Comparison of ENCODE assay signal across 8 mouse cellular contexts in genomic region chr4:145194559-145195162, GRCm38 (mm10). TPM values are rescaled to one million over a fixed set of nuclear protein-coding genes. Genes with fewer than 3 reads are reported as not detected.
DNase-seq lines count a peak whose midpoint lies in the region; ATAC-seq and TF ChIP-seq lines count a peak whose summit lies in the region.

Gene Vps13d (minus strand): TSS chr4:145195005.

- H3K4me2 ChIP-seq in heart, embryonic 12.5 days = peak within 1 kb of the TSS; percentile 78
- peak within 1 kb of the TSS; percentile 93 for H3K4me2 ChIP-seq in kidney, embryonic 16.5 days (replicated peaks; ENCODE audit: low read depth, low read length)

- peak; percentile 94 for ATAC-seq in heart, embryonic 12.5 days (ENCODE audit: insufficient number of reproducible peaks, low FRiP score)
- peak; percentile 96 for ATAC-seq in kidney, embryonic 16.5 days (ENCODE audit: low FRiP score, low TSS enrichment)
- peak; percentile 95 for ATAC-seq in monocyte, adult 5-6 weeks (replicated peaks; ENCODE audit: insufficient number of reproducible peaks, low FRiP score, low TSS enrichment, poor library complexity, severe bottlenecking)

- H3K79me2 ChIP-seq in liver, adult 2 months (ENCODE audit: control insufficient read depth, insufficient read depth, low read length) = peaks cover 16% of the 10 kb centered on the region; the same call in 1 of the 2 replicates

- peak; percentile 98 for DNase-seq in CD4-positive, CD25-positive, alpha-beta regulatory T cell, adult 2 months (ENCODE audit: low read depth, low spot score)
- peak; percentile 79 for DNase-seq in brain, embryonic 18.5 days (ENCODE audit: low read depth, low spot score)
- peak; percentile 78 for DNase-seq in liver, adult 2 months (ENCODE audit: extremely low read depth, low read depth, low spot score)
- DNase-seq in spleen, postnatal 36 days (ENCODE audit: low spot score in 2 of 2) = peak; percentile 88 to 90

- H3K27ac ChIP-seq in heart, embryonic 12.5 days (ENCODE audit: poor library complexity, severe bottlenecking) = peak within 1 kb of the TSS; percentile 82
- peak within 1 kb of the TSS; percentile 74 for H3K27ac ChIP-seq in kidney, embryonic 16.5 days (ENCODE audit: low read length)
- peak within 1 kb of the TSS; percentile 94 for H3K27ac ChIP-seq in liver, adult 2 months (replicated peaks; ENCODE audit: insufficient read depth, low read depth, low read length)

- H3K4me1 ChIP-seq in erythroblast, embryonic 14.5 days (ENCODE audit: control insufficient read depth) = peaks cover 68% of the 10 kb centered on the region
- peaks cover 18% of the 10 kb centered on the region for H3K4me1 ChIP-seq in heart, embryonic 12.5 days (replicated peaks)
- H3K4me1 ChIP-seq in kidney, embryonic 16.5 days (ENCODE audit: insufficient read depth, low read length) = peaks cover 15% of the 10 kb centered on the region
- peaks cover 6% of the 10 kb centered on the region for H3K4me1 ChIP-seq in liver, adult 2 months (ENCODE audit: control insufficient read depth, insufficient read depth, low read length)

- H3K9me3 ChIP-seq in erythroblast, embryonic 14.5 days (ENCODE audit: control insufficient read depth, low read length) = no peaks in the 10 kb centered on the region
- H3K9me3 ChIP-seq in heart, embryonic 12.5 days (replicated peaks) = no peaks in the 10 kb centered on the region
- H3K9me3 ChIP-seq in kidney, embryonic 16.5 days (ENCODE audit: low read length) = no peaks in the 10 kb centered on the region

- no peaks in the 10 kb centered on the region for H3K27me3 ChIP-seq in erythroblast, embryonic 14.5 days (ENCODE audit: control insufficient read depth)
- no peaks in the 10 kb centered on the region for H3K27me3 ChIP-seq in heart, embryonic 12.5 days (replicated peaks)
- H3K27me3 ChIP-seq in kidney, embryonic 16.5 days (ENCODE audit: insufficient read depth, low read length) = no peaks in the 10 kb centered on the region
- H3K27me3 ChIP-seq in liver, adult 2 months (ENCODE audit: control insufficient read depth, insufficient read depth, low read length) = no peaks in the 10 kb centered on the region

- WGBS in heart, embryonic 12.5 days = under 1% methylated on average over 53 of the region's 53 CpGs
- WGBS in kidney, embryonic 16.5 days = under 1% methylated on average over 53 of the region's 53 CpGs
- WGBS in liver, adult 2 months = under 1% methylated on average over 52 of the region's 53 CpGs

- peak within 1 kb of the TSS; percentile 95 for H3K9ac ChIP-seq in heart, embryonic 12.5 days
- peak within 1 kb of the TSS; percentile 88 for H3K9ac ChIP-seq in kidney, embryonic 16.5 days (replicated peaks; ENCODE audit: low read length)
- peak within 1 kb of the TSS; percentile 92 for H3K9ac ChIP-seq in liver, adult 2 months (ENCODE audit: low read depth, low read length)

- peak; percentile 86 for TF ChIP-seq POLR2A in liver, adult 2 months (IDR thresholded peaks at IDR 0.05; ENCODE audit: extremely low read depth, insufficient read depth, low read length)

- peak; percentile 97 for TF ChIP-seq CTCF in liver, adult 2 months (IDR thresholded peaks at IDR 0.05; ENCODE audit: low read depth, low read length)

- peak within 1 kb of the TSS; percentile 79 for H3K4me3 ChIP-seq in erythroblast, embryonic 14.5 days (replicated peaks)
- H3K4me3 ChIP-seq in heart, embryonic 12.5 days = peak within 1 kb of the TSS; percentile 97
- peak within 1 kb of the TSS; percentile 83 for H3K4me3 ChIP-seq in kidney, embryonic 16.5 days (ENCODE audit: low read length)
- peak within 1 kb of the TSS; percentile 71 for H3K4me3 ChIP-seq in liver, adult 2 months (ENCODE audit: insufficient read depth, low read depth, low read length)

- H3K36me3 ChIP-seq in erythroblast, embryonic 14.5 days (ENCODE audit: control insufficient read depth) = peaks cover 19% of the 10 kb centered on the region
- H3K36me3 ChIP-seq in heart, embryonic 12.5 days = peaks cover 7% of the 10 kb centered on the region
- peaks cover 3% of the 10 kb centered on the region; the same call in 1 of the 2 replicates for H3K36me3 ChIP-seq in kidney, embryonic 16.5 days (ENCODE audit: insufficient read depth, low read length)
- H3K36me3 ChIP-seq in liver, adult 2 months (ENCODE audit: control insufficient read depth, insufficient read depth, low read length) = no peaks in the 10 kb centered on the region

RNA-seq across cellular contexts. Expression of gene Vps13d, which starts in this region (rescaled TPM):
- 0.69 and 1.4 TPM in 2 replicates for polyA plus RNA-seq in erythroblast, embryonic 14.5 days (2012)
- 7.6 and 9.5 TPM in 2 replicates for polyA plus RNA-seq in heart, embryonic 12.5 days (2016; fragmentation: Nextera tagmentation; extraction: Ambion mirVana)
- polyA plus RNA-seq in kidney, embryonic 16.5 days (2015; fragmentation: Nextera tagmentation; extraction: Ambion mirVana) = 10.5 and 10.6 TPM in 2 replicates
- total RNA-seq in liver, adult 2 months (2014; rRNA removed) = 32.4 and 36.2 TPM in 2 replicates
- 11.6 and 13.3 TPM in 2 replicates for polyA plus RNA-seq in liver, adult 2 months (2012; rRNA removed)
- total RNA-seq in monocyte, adult 5-6 weeks (2017) = 36.6 to 103 TPM (median 38.8 TPM) in 3 replicates

Comparison
In these comparisons a context has a peak if more than half of its experiments do, and no peak if none do; other contexts are left out.
1. Peak in every context shown above with its lines: DNase-seq, ATAC-seq, H3K4me3 ChIP-seq and H3K27ac ChIP-seq.